Mouse (Mus musculus): ENCODE data around the gene Ckap5. TPM values are rescaled to one million over a fixed set of nuclear protein-coding genes. Genes with fewer than 3 reads are reported as not detected.

Ckap5 gene
- polyA plus RNA-seq, 1 experiment from 2014 or later: 101 TPM

- Histone ChIP-seq H3K9ac (ENCODE audit: low read depth, low read length) (no peak overlapping the region), H3K4me1 (ENCODE audit: control insufficient read depth, insufficient read depth, low read depth, low read length) (peaks cover 5% of the 10 kb centered on the region), H3K27me3 (replicated peaks; ENCODE audit: control insufficient read depth, insufficient read depth, low read length) (no peaks in the 10 kb centered on the region), H3K4me3 (ENCODE audit: low read length) (no peak overlapping the region), H3K9me3 (ENCODE audit: control insufficient read depth, low read length) (no peaks in the 10 kb centered on the region), H3K4me2 (ENCODE audit: low read length) (no peak overlapping the region), H3K27ac (ENCODE audit: low read depth, low read length) (no peak overlapping the region), H3K36me3 (ENCODE audit: control insufficient read depth, insufficient read depth, low read length) (peaks cover 26% of the 10 kb centered on the region)
- 81% methylated on average over 8 of the region's 8 CpGs for WGBS
- no peak for ATAC-seq
Measured at GRCm38 (mm10) chr2:91656774-91657173, 130.2 kb downstream of the Ckap5 start.

GRCm38 (mm10) chr2:91659657-91660056 is 133.1 kb downstream of the Ckap5 start:
- Histone ChIP-seq H3K9ac (ENCODE audit: low read depth, low read length) (no peak overlapping the region), H3K36me3 (ENCODE audit: control insufficient read depth, insufficient read depth, low read length) (peaks cover 43% of the 10 kb centered on the region), H3K4me2 (ENCODE audit: low read length) (no peak overlapping the region), H3K9me3 (ENCODE audit: control insufficient read depth, low read length) (no peaks in the 10 kb centered on the region), H3K27ac (ENCODE audit: low read depth, low read length) (no peak overlapping the region), H3K4me1 (ENCODE audit: control insufficient read depth, insufficient read depth, low read depth, low read length) (no peaks in the 10 kb centered on the region), H3K4me3 (ENCODE audit: low read length) (no peak overlapping the region), H3K27me3 (replicated peaks; ENCODE audit: control insufficient read depth, insufficient read depth, low read length) (no peaks in the 10 kb centered on the region)
- 97% methylated on average over 8 of the region's 8 CpGs for WGBS
- ATAC-seq: no peak

- Histone ChIP-seq H3K4me1 (ENCODE audit: control insufficient read depth, insufficient read depth, low read depth, low read length) (no peaks in the 10 kb centered on the region), H3K27me3 (replicated peaks; ENCODE audit: control insufficient read depth, insufficient read depth, low read length) (no peaks in the 10 kb centered on the region), H3K4me3 (ENCODE audit: low read length) (no peak overlapping the region), H3K9me3 (ENCODE audit: control insufficient read depth, low read length) (no peaks in the 10 kb centered on the region), H3K9ac (ENCODE audit: low read depth, low read length) (no peak overlapping the region), H3K4me2 (ENCODE audit: low read length) (no peak overlapping the region), H3K36me3 (ENCODE audit: control insufficient read depth, insufficient read depth, low read length) (peaks cover 42% of the 10 kb centered on the region), H3K27ac (ENCODE audit: low read depth, low read length) (no peak overlapping the region)
- no peak for ATAC-seq
- WGBS: 96% methylated on average over 6 of the region's 6 CpGs
Measured at GRCm38 (mm10) chr2:91660981-91661380, 134.4 kb downstream of the Ckap5 start.

- ATAC-seq: no peak
- Histone ChIP-seq H3K4me3 (ENCODE audit: low read length) (no peak overlapping the region), H3K27me3 (replicated peaks; ENCODE audit: control insufficient read depth, insufficient read depth, low read length) (no peaks in the 10 kb centered on the region), H3K27ac (ENCODE audit: low read depth, low read length) (no peak overlapping the region), H3K9me3 (ENCODE audit: control insufficient read depth, low read length) (no peaks in the 10 kb centered on the region), H3K36me3 (ENCODE audit: control insufficient read depth, insufficient read depth, low read length) (peaks cover 40% of the 10 kb centered on the region), H3K4me2 (ENCODE audit: low read length) (no peak overlapping the region), H3K4me1 (ENCODE audit: control insufficient read depth, insufficient read depth, low read depth, low read length) (no peaks in the 10 kb centered on the region), H3K9ac (ENCODE audit: low read depth, low read length) (no peak overlapping the region)
Measured at GRCm38 (mm10) chr2:91664780-91665179, 138.2 kb downstream of the Ckap5 start.

GRCm38 (mm10) chr2:91666386-91666910 is 139.9 kb downstream of the Ckap5 start:
- ATAC-seq: no peak
- peaks cover 48% of the 10 kb centered on the region for H3K36me3 ChIP-seq (ENCODE audit: control insufficient read depth, insufficient read depth, low read length)
- H3K9me3 ChIP-seq (ENCODE audit: control insufficient read depth, low read length): no peaks in the 10 kb centered on the region
- no peak overlapping the region for H3K9ac ChIP-seq (ENCODE audit: low read depth, low read length)
- no peaks in the 10 kb centered on the region for H3K27me3 ChIP-seq (replicated peaks; ENCODE audit: control insufficient read depth, insufficient read depth, low read length)
- H3K27ac ChIP-seq (ENCODE audit: low read depth, low read length): no peak overlapping the region
- no peak overlapping the region for H3K4me2 ChIP-seq (ENCODE audit: low read length)
- no peaks in the 10 kb centered on the region for H3K4me1 ChIP-seq (ENCODE audit: control insufficient read depth, insufficient read depth, low read depth, low read length)
- H3K4me3 ChIP-seq (ENCODE audit: low read length): no peak overlapping the region
- WGBS: 95% methylated on average over 6 of the region's 6 CpGs

- H3K27me3 ChIP-seq (replicated peaks; ENCODE audit: control insufficient read depth, insufficient read depth, low read length): no peaks in the 10 kb centered on the region
- H3K4me3 ChIP-seq (ENCODE audit: low read length): no peak overlapping the region
- 89% methylated on average over 2 of the region's 2 CpGs for WGBS
- ATAC-seq: no peak; the same call in 1 of the 2 replicates
- no peak overlapping the region for H3K27ac ChIP-seq (ENCODE audit: low read depth, low read length)
- H3K4me2 ChIP-seq (ENCODE audit: low read length): no peak overlapping the region
- no peaks in the 10 kb centered on the region for H3K9me3 ChIP-seq (ENCODE audit: control insufficient read depth, low read length)
- peaks cover 48% of the 10 kb centered on the region for H3K36me3 ChIP-seq (ENCODE audit: control insufficient read depth, insufficient read depth, low read length)
- H3K4me1 ChIP-seq (ENCODE audit: control insufficient read depth, insufficient read depth, low read depth, low read length): no peaks in the 10 kb centered on the region
- no peak overlapping the region for H3K9ac ChIP-seq (ENCODE audit: low read depth, low read length)
Measured at GRCm38 (mm10) chr2:91667747-91668146, 141.2 kb downstream of the Ckap5 start.

- Histone ChIP-seq H3K4me1 (ENCODE audit: control insufficient read depth, insufficient read depth, low read depth, low read length) (no peaks in the 10 kb centered on the region), H3K4me3 (ENCODE audit: low read length) (no peak overlapping the region), H3K27ac (ENCODE audit: low read depth, low read length) (no peak overlapping the region), H3K4me2 (ENCODE audit: low read length) (no peak overlapping the region), H3K9me3 (ENCODE audit: control insufficient read depth, low read length) (no peaks in the 10 kb centered on the region), H3K36me3 (ENCODE audit: control insufficient read depth, insufficient read depth, low read length) (peaks cover 43% of the 10 kb centered on the region), H3K27me3 (replicated peaks; ENCODE audit: control insufficient read depth, insufficient read depth, low read length) (no peaks in the 10 kb centered on the region), H3K9ac (ENCODE audit: low read depth, low read length) (no peak overlapping the region)
- no peak for ATAC-seq
- 94% methylated on average over 8 of the region's 8 CpGs for WGBS
Measured at GRCm38 (mm10) chr2:91669326-91669725, 142.8 kb downstream of the Ckap5 start.

- Histone ChIP-seq H3K9me3 (ENCODE audit: control insufficient read depth, low read length) (no peaks in the 10 kb centered on the region), H3K9ac (ENCODE audit: low read depth, low read length) (no peak overlapping the region), H3K27ac (ENCODE audit: low read depth, low read length) (no peak overlapping the region), H3K27me3 (replicated peaks; ENCODE audit: control insufficient read depth, insufficient read depth, low read length) (no peaks in the 10 kb centered on the region), H3K36me3 (ENCODE audit: control insufficient read depth, insufficient read depth, low read length) (peaks cover 44% of the 10 kb centered on the region), H3K4me2 (ENCODE audit: low read length) (no peak overlapping the region), H3K4me3 (ENCODE audit: low read length) (no peak overlapping the region), H3K4me1 (ENCODE audit: control insufficient read depth, insufficient read depth, low read depth, low read length) (no peaks in the 10 kb centered on the region)
- WGBS: 92% methylated on average over 6 of the region's 6 CpGs
- no peak for ATAC-seq
Measured at GRCm38 (mm10) chr2:91670038-91670437, 143.5 kb downstream of the Ckap5 start.

Measured in hindbrain, embryonic 16.5 days (tissue).